Mouse (Mus musculus): ENCODE results near the gene Galnt11. TPM values are rescaled to one million over a fixed set of nuclear protein-coding genes. Genes with fewer than 3 reads are reported as not detected.

Gene Galnt11
- polyA plus RNA-seq, 1 experiment from 2014 or later, result 37.4 TPM

DNA sequence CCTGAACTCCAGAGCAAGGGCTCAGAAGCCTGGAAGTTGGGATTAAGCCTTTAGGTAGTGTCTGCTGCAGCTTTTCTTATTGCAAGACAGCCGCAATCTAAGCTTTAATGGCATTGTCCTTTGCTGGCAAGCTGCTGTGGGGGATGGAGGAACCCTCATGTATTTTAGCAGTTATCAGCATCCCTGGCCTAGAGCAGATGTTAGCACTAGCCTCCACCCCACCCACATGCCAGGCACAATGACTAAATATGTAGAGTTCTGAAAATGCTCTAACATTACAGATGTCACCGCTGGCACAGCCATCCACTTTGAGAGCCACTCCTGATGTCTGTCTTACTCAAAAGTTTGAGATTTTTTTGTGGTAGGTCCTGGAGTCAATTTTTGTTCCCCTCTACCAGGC lies 35.0 kb downstream of the Galnt11 start:
- Histone ChIP-seq H3K9me3 (replicated peaks) (no peaks in the 10 kb centered on the region), H3K27ac (replicated peaks) (no peak overlapping the region), H3K9ac (no peak overlapping the region), H3K27me3 (no peaks in the 10 kb centered on the region), H3K4me3 (replicated peaks) (no peak overlapping the region), H3K4me2 (replicated peaks) (no peak overlapping the region), H3K36me3 (peaks cover 64% of the 10 kb centered on the region), H3K4me1 (no peaks in the 10 kb centered on the region)
- 88% methylated on average over 2 of the region's 2 CpGs for WGBS
- ATAC-seq (ENCODE audit: insufficient number of reproducible peaks, low FRiP score, low TSS enrichment, low read depth), result no peak

DNA sequence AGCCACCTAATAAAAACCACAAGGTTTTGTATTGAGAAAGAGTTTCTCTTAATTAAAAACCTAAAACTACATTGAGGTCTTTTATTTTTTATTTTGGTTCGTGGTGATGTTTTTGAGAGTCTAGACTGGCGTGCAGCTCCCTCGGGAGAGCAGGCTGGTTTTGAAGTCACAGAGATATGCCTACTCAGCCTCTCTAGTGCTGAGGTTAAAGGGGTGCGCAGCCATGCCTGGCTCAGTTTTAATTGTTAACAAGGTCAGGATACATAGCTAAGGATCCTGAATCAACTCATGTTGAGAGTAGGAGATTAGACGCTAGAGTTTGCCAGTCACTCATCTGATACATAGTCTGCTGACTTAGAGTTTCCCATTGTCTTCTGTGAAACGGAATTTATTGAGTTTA lies 39.7 kb downstream of the Galnt11 start:
- no peak for ATAC-seq (ENCODE audit: insufficient number of reproducible peaks, low FRiP score, low TSS enrichment, low read depth)
- Histone ChIP-seq H3K27ac (replicated peaks) (no peak overlapping the region), H3K4me3 (replicated peaks) (no peak overlapping the region), H3K4me2 (replicated peaks) (no peak overlapping the region), H3K4me1 (no peaks in the 10 kb centered on the region), H3K36me3 (peaks cover 72% of the 10 kb centered on the region), H3K9me3 (replicated peaks) (no peaks in the 10 kb centered on the region), H3K27me3 (no peaks in the 10 kb centered on the region), H3K9ac (no peak overlapping the region)
- WGBS, result 67% methylated on average over 6 of the region's 6 CpGs

- Histone ChIP-seq H3K36me3 (peaks cover 78% of the 10 kb centered on the region), H3K9me3 (replicated peaks) (no peaks in the 10 kb centered on the region), H3K9ac (no peak overlapping the region), H3K27me3 (no peaks in the 10 kb centered on the region), H3K4me2 (replicated peaks) (no peak overlapping the region), H3K4me1 (no peaks in the 10 kb centered on the region), H3K27ac (replicated peaks) (no peak overlapping the region), H3K4me3 (replicated peaks) (no peak overlapping the region)
- 76% methylated on average over 7 of the region's 7 CpGs for WGBS
- no peak for ATAC-seq (ENCODE audit: insufficient number of reproducible peaks, low FRiP score, low TSS enrichment, low read depth)
These were observed 40.6 kb downstream of the Galnt11 start for GRCm38 (mm10) chr5:25262266-25262665.

GRCm38 (mm10) chr5:25268258-25268888 lies 46.7 kb downstream of the Galnt11 start:
- H3K4me3 ChIP-seq (replicated peaks), result no peak overlapping the region
- H3K9ac ChIP-seq, result no peak overlapping the region
- no peaks in the 10 kb centered on the region for H3K27me3 ChIP-seq
- ATAC-seq (ENCODE audit: insufficient number of reproducible peaks, low FRiP score, low TSS enrichment, low read depth), result no peak
- no peaks in the 10 kb centered on the region for H3K9me3 ChIP-seq (replicated peaks)
- H3K27ac ChIP-seq (replicated peaks), result no peak overlapping the region
- no peak overlapping the region for H3K4me2 ChIP-seq (replicated peaks)
- peaks cover 65% of the 10 kb centered on the region for H3K36me3 ChIP-seq
- 81% methylated on average over 4 of the region's 4 CpGs for WGBS
- H3K4me1 ChIP-seq, result no peaks in the 10 kb centered on the region

DNA sequence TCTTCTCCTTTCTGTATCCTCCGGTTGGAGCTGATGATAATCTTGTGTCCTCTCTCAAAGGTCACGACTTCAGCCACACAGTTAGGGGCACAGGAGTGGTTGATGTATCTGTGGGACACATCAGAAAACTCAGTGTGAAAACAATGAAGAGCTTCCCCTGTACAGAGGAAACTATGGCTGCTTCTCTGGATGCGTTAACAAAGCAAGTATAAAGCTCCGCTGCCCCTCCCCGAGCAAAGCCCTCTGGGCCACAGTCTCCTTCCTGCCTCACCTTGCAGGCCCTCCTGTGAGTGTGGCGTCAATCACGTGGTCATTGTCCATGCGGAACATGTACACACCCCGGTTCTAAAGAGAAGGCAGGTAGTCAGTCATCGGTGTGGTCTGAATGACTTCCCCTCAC lies 53.9 kb downstream of the Galnt11 start:
- H3K4me3 ChIP-seq (replicated peaks), result no peak overlapping the region

GRCm38 (mm10) chr5:25276365-25276764 lies 54.7 kb downstream of the Galnt11 start:
- H3K4me1 ChIP-seq, result no peaks in the 10 kb centered on the region
- no peak overlapping the region for H3K27ac ChIP-seq (replicated peaks)
- WGBS, result 81% methylated on average over 6 of the region's 6 CpGs
- no peaks in the 10 kb centered on the region for H3K9me3 ChIP-seq (replicated peaks)
- no peak overlapping the region for H3K4me2 ChIP-seq (replicated peaks)
- H3K27me3 ChIP-seq, result no peaks in the 10 kb centered on the region
- no peak overlapping the region for H3K9ac ChIP-seq
- H3K4me3 ChIP-seq (replicated peaks), result no peak overlapping the region
- no peak for ATAC-seq (ENCODE audit: insufficient number of reproducible peaks, low FRiP score, low TSS enrichment, low read depth)
- H3K36me3 ChIP-seq, result peaks cover 76% of the 10 kb centered on the region

More for the DNA sequence above, 53.9 kb downstream of the Galnt11 start:
- H3K9ac ChIP-seq, result no peak overlapping the region
- H3K4me1 ChIP-seq, result no peaks in the 10 kb centered on the region
- H3K4me2 ChIP-seq (replicated peaks), result no peak overlapping the region
- WGBS, result 87% methylated on average over 10 of the region's 10 CpGs
- no peak overlapping the region for H3K27ac ChIP-seq (replicated peaks)
- no peaks in the 10 kb centered on the region for H3K9me3 ChIP-seq (replicated peaks)
- no peaks in the 10 kb centered on the region for H3K27me3 ChIP-seq
- H3K36me3 ChIP-seq, result peaks cover 74% of the 10 kb centered on the region
- no peak for ATAC-seq (ENCODE audit: insufficient number of reproducible peaks, low FRiP score, low TSS enrichment, low read depth)

- peaks cover 80% of the 10 kb centered on the region for H3K36me3 ChIP-seq
- H3K27me3 ChIP-seq, result no peaks in the 10 kb centered on the region
- no peak overlapping the region for H3K27ac ChIP-seq (replicated peaks)
- no peak for ATAC-seq (ENCODE audit: insufficient number of reproducible peaks, low FRiP score, low TSS enrichment, low read depth)
- no peak overlapping the region for H3K4me2 ChIP-seq (replicated peaks)
- no peaks in the 10 kb centered on the region for H3K9me3 ChIP-seq (replicated peaks)
- H3K4me1 ChIP-seq, result no peaks in the 10 kb centered on the region
- 95% methylated on average over 13 of the region's 13 CpGs for WGBS
- no peak overlapping the region for H3K9ac ChIP-seq
- H3K4me3 ChIP-seq (replicated peaks), result no peak overlapping the region
These were observed 62.3 kb downstream of the Galnt11 start for GRCm38 (mm10) chr5:25283988-25284387.

GRCm38 (mm10) chr5:25296830-25297229 lies 75.1 kb downstream of the Galnt11 start:
- WGBS, result 52% methylated on average over 3 of the region's 3 CpGs

GRCm38 (mm10) chr5:25310226-25310625 lies 88.5 kb downstream of the Galnt11 start:
- Histone ChIP-seq H3K27me3 (no peaks in the 10 kb centered on the region), H3K9me3 (replicated peaks) (no peaks in the 10 kb centered on the region), H3K36me3 (peaks cover 49% of the 10 kb centered on the region), H3K9ac (no peak overlapping the region), H3K4me3 (replicated peaks) (no peak overlapping the region), H3K27ac (replicated peaks) (no peak overlapping the region), H3K4me2 (replicated peaks) (no peak overlapping the region), H3K4me1 (no peaks in the 10 kb centered on the region)
- WGBS, result 96% methylated on average over 2 of the region's 2 CpGs
- no peak for ATAC-seq (ENCODE audit: insufficient number of reproducible peaks, low FRiP score, low TSS enrichment, low read depth)

More at GRCm38 (mm10) chr5:25296830-25297229, 75.1 kb downstream of the Galnt11 start:
- Histone ChIP-seq H3K9ac (no peak overlapping the region), H3K4me3 (replicated peaks) (no peak overlapping the region), H3K9me3 (replicated peaks) (no peaks in the 10 kb centered on the region), H3K4me2 (replicated peaks) (no peak overlapping the region), H3K36me3 (peaks cover 33% of the 10 kb centered on the region), H3K27ac (replicated peaks) (no peak overlapping the region), H3K27me3 (no peaks in the 10 kb centered on the region), H3K4me1 (no peaks in the 10 kb centered on the region)
- ATAC-seq (ENCODE audit: insufficient number of reproducible peaks, low FRiP score, low TSS enrichment, low read depth), result no peak

- 82% methylated on average over 6 of the region's 6 CpGs for WGBS
- H3K36me3 ChIP-seq, result peaks cover 63% of the 10 kb centered on the region
- no peak for ATAC-seq (ENCODE audit: insufficient number of reproducible peaks, low FRiP score, low TSS enrichment, low read depth)
- no peak overlapping the region for H3K9ac ChIP-seq
- no peak overlapping the region for H3K4me3 ChIP-seq (replicated peaks)
- no peaks in the 10 kb centered on the region for H3K27me3 ChIP-seq
- no peak overlapping the region for H3K27ac ChIP-seq (replicated peaks)
- no peak overlapping the region for H3K4me2 ChIP-seq (replicated peaks)
- H3K9me3 ChIP-seq (replicated peaks), result no peaks in the 10 kb centered on the region
- no peaks in the 10 kb centered on the region for H3K4me1 ChIP-seq
These were observed 92.2 kb downstream of the Galnt11 start for GRCm38 (mm10) chr5:25313881-25314280.

Data from embryonic facial prominence, embryonic 15.5 days (tissue).